Mouse (Mus musculus): ENCODE measurements at regions not wholly inside any gene's neighbourhood (a gene's known extent, or its start where the extent isn't known, plus 50 kb on each side); places are given as distances from the start of the nearest gene placed in this dataset.

- DNase-seq (ENCODE audit: low read depth, low spot score): no peak
- WGBS: 46% methylated on average over 11 of the region's 11 CpGs
Observed at GRCm38 (mm10) chr2:166338396-166339085, 183.1 kb upstream of the Sulf2 start.

GRCm38 (mm10) chr2:166337666-166338065, 182.2 kb upstream of the Sulf2 start:
- WGBS: 81% methylated on average over 7 of the region's 7 CpGs
- DNase-seq (ENCODE audit: low read depth, low spot score): no peak

GRCm38 (mm10) chr2:166335702-166336101, 180.2 kb upstream of the Sulf2 start:
- no peak for DNase-seq (ENCODE audit: low read depth, low spot score)
- WGBS: 59% methylated on average over 5 of the region's 5 CpGs

DNA sequence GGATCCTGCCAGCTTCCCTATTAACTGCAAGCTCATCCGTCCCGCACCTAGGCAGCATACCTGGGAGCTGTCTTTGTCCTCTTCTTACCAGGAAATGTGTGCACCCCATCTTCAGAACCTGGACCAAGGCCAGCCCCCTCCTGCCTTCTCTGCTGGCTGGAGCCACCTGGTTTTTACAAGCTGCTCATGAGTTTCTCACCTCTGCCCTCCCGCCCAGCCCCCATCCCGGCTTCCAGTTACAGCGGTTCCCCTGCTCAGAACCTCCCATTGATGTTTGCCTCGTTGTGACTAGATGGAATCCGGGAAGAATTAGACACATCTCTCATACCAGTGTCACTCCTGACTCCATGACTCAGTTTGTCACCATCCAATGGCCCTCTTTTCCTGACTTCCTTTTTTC, 179.1 kb upstream of the Sulf2 start:
- 43% methylated on average over 7 of the region's 7 CpGs for WGBS

GRCm38 (mm10) chr2:166333818-166334217, 178.4 kb upstream of the Sulf2 start:
- DNase-seq (ENCODE audit: low read depth, low spot score): no peak
- WGBS: 77% methylated on average over 4 of the region's 4 CpGs

More for the DNA sequence above, 179.1 kb upstream of the Sulf2 start:
- no peak for DNase-seq (ENCODE audit: low read depth, low spot score)

DNA sequence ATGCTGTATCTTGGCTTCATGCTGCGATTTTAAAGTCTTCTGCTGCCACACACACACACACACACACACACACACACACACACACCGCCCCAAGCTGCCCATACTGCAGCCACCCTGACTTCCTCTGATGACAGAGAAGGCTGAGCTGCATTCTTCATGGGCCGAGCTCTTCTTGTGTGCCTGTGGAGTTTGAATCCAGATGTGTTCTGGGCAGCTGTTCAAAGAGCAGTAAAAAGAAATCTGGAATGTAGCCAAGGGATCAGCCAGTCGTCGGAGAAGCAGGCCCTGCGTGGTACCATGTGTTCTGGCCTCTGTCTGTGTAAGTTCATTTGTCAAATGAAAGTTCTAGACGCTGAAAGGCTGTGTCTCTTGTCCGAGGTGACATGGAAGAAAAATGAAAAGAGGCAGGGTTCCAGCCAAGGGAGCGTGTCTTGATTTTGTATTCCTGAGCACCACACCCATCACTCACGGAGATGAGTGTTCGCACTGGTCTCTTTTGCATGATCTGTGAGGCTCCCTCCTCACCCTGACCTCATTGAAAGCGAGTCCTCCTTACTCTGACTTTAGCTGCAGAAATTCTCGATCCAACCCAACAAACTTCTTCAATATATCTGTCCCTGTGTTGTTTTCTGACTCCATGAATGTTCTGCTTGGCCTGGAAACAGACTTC, 177.4 kb upstream of the Sulf2 start:
- no peak for DNase-seq (ENCODE audit: low read depth, low spot score)
- 30% methylated on average over 13 of the region's 13 CpGs for WGBS

GRCm38 (mm10) chr2:166331192-166331591, 175.7 kb upstream of the Sulf2 start:
- 88% methylated on average over 4 of the region's 4 CpGs for WGBS
- DNase-seq (ENCODE audit: low read depth, low spot score): no peak

- 62% methylated on average over 6 of the region's 6 CpGs for WGBS
- no peak for DNase-seq (ENCODE audit: low read depth, low spot score)
Observed at GRCm38 (mm10) chr2:166330364-166330763, 174.9 kb upstream of the Sulf2 start.

GRCm38 (mm10) chr2:166329556-166330340, 174.3 kb upstream of the Sulf2 start:
- WGBS: 76% methylated on average over 14 of the region's 14 CpGs
- no peak for DNase-seq (ENCODE audit: low read depth, low spot score)

DNA sequence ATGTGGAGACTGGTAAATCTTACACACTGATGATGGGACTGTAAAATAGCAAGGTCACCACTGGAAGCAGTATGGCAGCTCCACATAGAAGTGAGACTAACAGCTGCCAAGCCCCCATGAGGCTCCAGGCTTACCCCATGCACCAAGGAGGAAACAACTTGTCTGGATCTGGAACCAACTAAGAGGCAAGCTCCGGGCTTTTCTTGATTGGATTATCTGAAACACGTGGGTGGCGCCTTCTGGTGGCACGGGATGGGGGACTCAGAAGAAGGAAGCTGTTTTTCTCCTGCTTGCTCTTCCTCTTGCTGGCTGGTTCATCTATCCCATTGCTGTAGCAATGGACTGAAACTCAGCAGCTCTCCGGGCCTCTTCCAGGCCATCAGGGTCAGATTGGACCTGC, 171.5 kb upstream of the Sulf2 start:
- DNase-seq (ENCODE audit: low read depth, low spot score): no peak
- WGBS: 61% methylated on average over 5 of the region's 5 CpGs

- DNase-seq (ENCODE audit: low read depth, low spot score): no peak
- WGBS: 53% methylated on average over 3 of the region's 3 CpGs
Observed at GRCm38 (mm10) chr2:166324954-166325353, 169.5 kb upstream of the Sulf2 start.

DNA sequence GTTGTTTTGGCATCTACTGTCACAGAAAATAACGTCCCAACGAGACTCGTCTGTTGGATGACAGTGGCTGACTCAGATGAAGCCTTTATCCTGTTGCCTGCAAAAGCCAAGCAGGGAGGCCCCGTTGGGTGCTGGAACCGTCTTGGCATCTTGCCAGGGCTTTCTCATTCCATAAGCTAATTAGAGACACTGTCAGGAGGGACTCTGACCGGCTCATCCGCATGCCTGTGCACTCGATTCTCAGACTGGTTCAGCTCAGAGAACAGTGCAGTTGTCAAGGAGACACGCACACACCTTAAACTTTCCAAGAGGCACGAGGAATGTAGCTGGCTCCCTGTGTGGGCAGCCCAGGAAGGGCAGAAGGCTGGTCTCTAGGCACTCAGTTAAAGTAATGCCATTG, 169.0 kb upstream of the Sulf2 start:
- no peak for DNase-seq (ENCODE audit: low read depth, low spot score)
- WGBS: 16% methylated on average over 10 of the region's 10 CpGs

GRCm38 (mm10) chr2:166322668-166323043, 167.2 kb upstream of the Sulf2 start:
- no peak for DNase-seq (ENCODE audit: low read depth, low spot score)
- 94% methylated on average over 6 of the region's 6 CpGs for WGBS

GRCm38 (mm10) chr2:166321992-166322667, 166.7 kb upstream of the Sulf2 start:
- WGBS: 66% methylated on average over 6 of the region's 6 CpGs
- DNase-seq (ENCODE audit: low read depth, low spot score): no peak

- no peak for DNase-seq (ENCODE audit: low read depth, low spot score)
- 59% methylated on average over 10 of the region's 10 CpGs for WGBS
Observed at GRCm38 (mm10) chr2:166316409-166316916, 161.0 kb upstream of the Sulf2 start.

GRCm38 (mm10) chr2:166310438-166310837, 155.0 kb upstream of the Sulf2 start:
- 81% methylated on average over 5 of the region's 5 CpGs for WGBS

DNA sequence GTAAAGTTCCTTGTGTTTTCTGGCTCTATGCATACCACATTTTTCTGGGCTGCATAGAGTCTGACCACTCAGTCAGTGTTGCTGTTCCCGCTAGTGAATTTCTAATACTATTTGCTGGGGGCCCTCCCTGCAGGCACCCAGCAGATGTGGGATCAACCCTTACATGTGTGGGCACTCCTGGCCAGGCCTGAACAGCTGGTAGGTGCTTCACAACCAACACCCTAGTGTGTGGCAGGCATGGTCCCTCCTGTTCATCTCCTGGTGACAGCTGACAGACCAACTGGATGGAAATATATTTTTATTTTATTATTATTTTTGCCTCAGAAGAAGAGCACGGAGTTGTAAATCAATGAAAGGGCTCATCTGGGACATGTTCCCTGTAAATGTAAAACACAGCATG, 154.4 kb upstream of the Sulf2 start:
- 93% methylated on average over 2 of the region's 2 CpGs for WGBS
- DNase-seq (ENCODE audit: low read depth, low spot score): no peak

More at GRCm38 (mm10) chr2:166310438-166310837, 155.0 kb upstream of the Sulf2 start:
- DNase-seq (ENCODE audit: low read depth, low spot score): no peak

DNA sequence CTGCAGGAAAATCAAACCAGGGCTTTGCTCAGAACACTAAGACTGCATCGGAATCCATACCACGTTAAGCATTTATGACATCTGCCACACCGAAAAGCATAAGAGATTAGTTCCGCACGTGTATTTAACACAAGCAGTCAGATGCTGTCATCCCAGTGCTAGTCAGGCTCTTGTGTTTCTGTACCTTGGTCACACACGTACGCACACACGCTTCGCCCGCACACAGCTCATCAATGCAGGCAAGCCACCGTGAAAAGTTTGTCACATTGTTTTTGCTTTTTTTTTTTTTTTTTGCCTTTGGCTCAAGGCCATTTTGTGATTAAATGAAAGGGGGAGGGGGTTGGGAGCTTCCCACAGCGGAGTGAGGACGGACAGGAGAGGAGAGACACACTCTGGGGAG, 152.1 kb upstream of the Sulf2 start:
- no peak for DNase-seq (ENCODE audit: low read depth, low spot score)
- 71% methylated on average over 13 of the region's 13 CpGs for whole genome bisulfite sequencing

DNA sequence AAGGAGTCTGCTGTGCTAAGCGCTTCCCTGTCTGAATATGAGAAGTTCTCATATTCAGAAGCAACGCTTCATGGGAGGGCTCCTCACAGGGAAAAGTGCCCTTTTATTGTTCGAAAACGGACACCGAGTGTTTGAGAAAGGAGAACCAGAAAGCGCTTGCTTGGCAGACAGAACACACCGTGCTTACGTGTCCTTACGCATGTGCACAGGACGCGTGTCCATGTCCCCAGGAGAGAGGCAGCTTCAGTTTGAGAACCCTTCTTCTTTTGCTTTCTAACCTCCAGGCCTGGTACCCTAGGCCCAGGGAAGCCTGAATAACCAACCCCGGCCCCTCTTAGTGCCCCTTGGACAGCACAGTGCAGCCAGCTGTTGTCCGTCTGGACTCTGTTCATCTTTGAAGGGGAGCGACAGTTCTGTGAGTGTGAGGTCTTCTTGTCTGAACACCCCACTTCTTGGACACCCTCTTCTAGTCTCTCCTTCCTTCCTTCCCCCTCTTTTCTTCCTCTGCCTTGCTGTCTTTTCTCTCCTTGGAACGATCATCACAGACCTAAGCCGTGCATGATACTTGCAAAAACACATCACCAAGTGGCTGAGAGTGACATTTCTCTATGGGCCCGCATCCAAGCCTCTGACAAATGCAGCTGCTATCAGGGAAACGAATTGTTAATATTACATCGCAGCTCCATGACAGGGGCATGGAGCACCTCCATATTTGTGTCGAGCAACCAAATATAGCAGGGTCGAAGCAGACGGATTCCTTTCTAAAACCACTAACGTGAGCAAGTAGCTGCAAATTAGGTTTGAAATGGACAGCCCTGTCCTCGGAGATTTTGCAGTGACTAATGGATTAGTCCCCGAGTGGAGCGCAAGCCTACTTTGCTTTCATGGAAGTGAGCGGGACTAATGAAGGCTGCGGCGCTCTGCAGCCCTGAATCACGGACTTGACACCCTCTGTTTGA, 149.9 kb upstream of the Sulf2 start:
- no peak for DNase-seq (ENCODE audit: low read depth, low spot score)
- 78% methylated on average over 30 of the region's 30 CpGs for WGBS

All from large intestine, adult 2 months (tissue).